Mouse (Mus musculus): Measurements from ENCODE around the gene Wdr86.
"Not testable (repeated sequence)": the region's sequence is repeated elsewhere in the genome, so short reads cannot be mapped to it uniquely, and the experiment has no call there.

Wdr86 gene

GRCm38 (mm10) chr5:24730986-24731385 lies 459 bp upstream of the Wdr86 start:
- DNase-seq: peak; percentile 92

GRCm38 (mm10) chr5:24729797-24730487 lies 585 bp downstream of the Wdr86 start:
- DNase-seq: peak; percentile 90

- DNase-seq: peak; percentile 94
Observed at GRCm38 (mm10) chr5:24726901-24727836, 3.4 kb downstream of the Wdr86 start.

- no peak for DNase-seq
Observed at GRCm38 (mm10) chr5:24725897-24726296, 4.6 kb downstream of the Wdr86 start.

GRCm38 (mm10) chr5:24724805-24725204 lies 5.7 kb downstream of the Wdr86 start:
- DNase-seq: no peak

- no peak for DNase-seq
Observed at GRCm38 (mm10) chr5:24724270-24724634, 6.3 kb downstream of the Wdr86 start.

- DNase-seq: peak; percentile 92
Observed at GRCm38 (mm10) chr5:24723527-24724269, 6.8 kb downstream of the Wdr86 start.

GRCm38 (mm10) chr5:24719852-24720251 lies 10.7 kb downstream of the Wdr86 start:
- DNase-seq: no peak

- no peak for DNase-seq
Observed at GRCm38 (mm10) chr5:24718076-24718475, 12.5 kb downstream of the Wdr86 start.

- no peak for DNase-seq
Observed at GRCm38 (mm10) chr5:24713987-24714386, 16.5 kb downstream of the Wdr86 start.

GRCm38 (mm10) chr5:24713199-24713598 lies 17.3 kb downstream of the Wdr86 start:
- peak; percentile 91 for DNase-seq

- no peak for DNase-seq
Observed at GRCm38 (mm10) chr5:24711615-24712014, 18.9 kb downstream of the Wdr86 start.

- peak; percentile 94 for DNase-seq
Observed at GRCm38 (mm10) chr5:24709962-24710361, 20.6 kb downstream of the Wdr86 start.

- no peak for DNase-seq
Observed at GRCm38 (mm10) chr5:24704615-24705014, 25.9 kb downstream of the Wdr86 start.

GRCm38 (mm10) chr5:24701271-24701670 lies 29.3 kb downstream of the Wdr86 start:
- DNase-seq: peak; percentile 95

- no peak for DNase-seq
Observed at GRCm38 (mm10) chr5:24696704-24697103, 33.8 kb downstream of the Wdr86 start.

GRCm38 (mm10) chr5:24687696-24688095 lies 42.8 kb downstream of the Wdr86 start:
- peak; percentile 95 for DNase-seq

- DNase-seq: not testable (repeated sequence)
Observed at GRCm38 (mm10) chr5:24686671-24687420, 43.7 kb downstream of the Wdr86 start.

- DNase-seq: no peak
Observed at GRCm38 (mm10) chr5:24686176-24686575, 44.4 kb downstream of the Wdr86 start.

- DNase-seq: peak; percentile 100
Observed at GRCm38 (mm10) chr5:24685366-24686093, 45.0 kb downstream of the Wdr86 start, which contains the start of gene Nub1. Nub1 (plus strand) TSS chr5:24685532.

GRCm38 (mm10) chr5:24684578-24685365 lies 45.8 kb downstream of the Wdr86 start:
- peak; percentile 92 for DNase-seq
